Mouse (Mus musculus) embryo, embryonic 11 days (tissue): ENCODE measurements at regions not wholly inside any gene's neighbourhood (a gene's known extent, or its start where the extent isn't known, plus 50 kb on each side); places are given as distances from the start of the nearest gene placed in this dataset.

Experiments
- DNase-seq: peaks from one replicate; pipeline ENCODE4 v3.0.0-alpha.2; 2015

GRCm38 (mm10) chr3:136611682-136612081 is 58.2 kb upstream of the Ppp3ca start:
- no peak for DNase-seq

GRCm38 (mm10) chr3:136610556-136610924 is 59.4 kb upstream of the Ppp3ca start:
- DNase-seq, result no peak

GRCm38 (mm10) chr3:136609855-136610555 is 59.9 kb upstream of the Ppp3ca start:
- DNase-seq, result peak; percentile 65

- DNase-seq, result no peak
Observed at GRCm38 (mm10) chr3:136601706-136602105, 68.2 kb upstream of the Ppp3ca start.

GRCm38 (mm10) chr3:136583937-136584336 is 86.0 kb upstream of the Ppp3ca start:
- DNase-seq, result no peak

GRCm38 (mm10) chr3:136578016-136578415 is 91.9 kb upstream of the Ppp3ca start:
- DNase-seq, result no peak

- DNase-seq, result peak; percentile 17
Observed at GRCm38 (mm10) chr3:136570517-136570916, 99.4 kb upstream of the Ppp3ca start.

GRCm38 (mm10) chr3:136556488-136556887 is 113.4 kb upstream of the Ppp3ca start:
- DNase-seq, result no peak

- DNase-seq, result no peak
Observed at GRCm38 (mm10) chr3:136549471-136549870, 120.5 kb upstream of the Ppp3ca start.

- no peak for DNase-seq
Observed at GRCm38 (mm10) chr3:136531604-136532003, 138.3 kb upstream of the Ppp3ca start.

GRCm38 (mm10) chr3:136508575-136508974 is 161.3 kb upstream of the Ppp3ca start:
- DNase-seq, result no peak

- no peak for DNase-seq
Observed at GRCm38 (mm10) chr3:136507070-136507469, 162.9 kb upstream of the Ppp3ca start.

GRCm38 (mm10) chr3:136494831-136495230 is 169.0 kb upstream of the Bank1 start:
- no peak for DNase-seq

- DNase-seq, result no peak
Observed at GRCm38 (mm10) chr3:136491683-136492082, 165.8 kb upstream of the Bank1 start.

- DNase-seq, result no peak
Observed at GRCm38 (mm10) chr3:136471693-136472092, 145.8 kb upstream of the Bank1 start.

GRCm38 (mm10) chr3:136462747-136463146 is 136.9 kb upstream of the Bank1 start:
- no peak for DNase-seq

- DNase-seq, result no peak
Observed at GRCm38 (mm10) chr3:136456471-136457117, 130.7 kb upstream of the Bank1 start.

GRCm38 (mm10) chr3:136455651-136456470 is 130.0 kb upstream of the Bank1 start:
- peak; percentile 23 for DNase-seq

- no peak for DNase-seq
Observed at GRCm38 (mm10) chr3:136454967-136455366, 129.1 kb upstream of the Bank1 start.

- no peak for DNase-seq
Observed at GRCm38 (mm10) chr3:136450986-136451774, 125.3 kb upstream of the Bank1 start.

- no peak for DNase-seq
Observed at GRCm38 (mm10) chr3:136450361-136450895, 124.6 kb upstream of the Bank1 start.

- peak; percentile 8 for DNase-seq
Observed at GRCm38 (mm10) chr3:136449364-136449763, 123.5 kb upstream of the Bank1 start.

- peak; percentile 10 for DNase-seq
Observed at GRCm38 (mm10) chr3:136444598-136444997, 118.7 kb upstream of the Bank1 start.
